Mouse (Mus musculus) liver, embryonic 14 days (tissue): ENCODE measurements around the gene Aifm3. TPM values are rescaled to one million over a fixed set of nuclear protein-coding genes. Genes with fewer than 3 reads are reported as not detected.

Experiments
- polyA plus RNA-seq: library from polyadenylated mRNA; depleted of rRNA; stranded (reverse); fragments of >200 nt; gene quantifications from 2 replicates; pipeline ENCODE4 v1.2.3, GENCODE M21; 2012; rRNA removed

The Aifm3 gene
- 1.1 and 1.2 TPM in 2 replicates for polyA plus RNA-seq

DNA sequence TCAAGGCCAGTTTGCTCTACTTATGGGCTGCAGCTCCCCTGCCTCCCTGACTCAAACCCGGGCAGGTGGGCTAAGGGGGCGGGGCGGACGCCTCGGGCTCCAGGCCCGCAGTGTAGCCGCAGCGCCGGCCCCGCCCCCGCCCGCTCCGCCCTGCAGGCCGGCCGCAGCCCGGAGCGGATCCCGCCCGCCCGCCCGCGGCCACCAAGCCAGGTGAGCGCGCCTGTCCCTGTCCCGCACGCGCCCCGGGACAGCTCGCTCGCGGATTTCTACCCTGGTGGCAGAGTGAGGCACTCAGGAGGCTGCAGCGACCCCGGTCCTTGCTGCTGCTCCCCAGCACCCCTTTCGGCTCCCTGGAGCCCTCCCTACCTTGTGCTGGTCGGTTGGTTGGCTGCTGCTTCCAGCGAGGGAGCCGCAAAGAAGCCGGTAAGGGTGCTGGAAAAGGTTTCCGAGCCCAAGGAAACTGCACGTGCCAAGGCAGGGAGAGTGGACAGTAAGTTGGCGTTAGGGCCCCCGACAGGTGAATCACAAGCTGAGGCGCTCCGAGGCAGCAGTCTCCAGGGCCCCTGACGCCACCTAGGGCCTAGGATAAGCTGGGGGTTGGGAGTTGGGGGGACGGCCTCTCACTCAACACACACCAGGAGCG is at the start of gene Aifm3:
Aifm3 (plus strand) TSS at position 143 of the 643 bp plus-strand sequence.

DNA sequence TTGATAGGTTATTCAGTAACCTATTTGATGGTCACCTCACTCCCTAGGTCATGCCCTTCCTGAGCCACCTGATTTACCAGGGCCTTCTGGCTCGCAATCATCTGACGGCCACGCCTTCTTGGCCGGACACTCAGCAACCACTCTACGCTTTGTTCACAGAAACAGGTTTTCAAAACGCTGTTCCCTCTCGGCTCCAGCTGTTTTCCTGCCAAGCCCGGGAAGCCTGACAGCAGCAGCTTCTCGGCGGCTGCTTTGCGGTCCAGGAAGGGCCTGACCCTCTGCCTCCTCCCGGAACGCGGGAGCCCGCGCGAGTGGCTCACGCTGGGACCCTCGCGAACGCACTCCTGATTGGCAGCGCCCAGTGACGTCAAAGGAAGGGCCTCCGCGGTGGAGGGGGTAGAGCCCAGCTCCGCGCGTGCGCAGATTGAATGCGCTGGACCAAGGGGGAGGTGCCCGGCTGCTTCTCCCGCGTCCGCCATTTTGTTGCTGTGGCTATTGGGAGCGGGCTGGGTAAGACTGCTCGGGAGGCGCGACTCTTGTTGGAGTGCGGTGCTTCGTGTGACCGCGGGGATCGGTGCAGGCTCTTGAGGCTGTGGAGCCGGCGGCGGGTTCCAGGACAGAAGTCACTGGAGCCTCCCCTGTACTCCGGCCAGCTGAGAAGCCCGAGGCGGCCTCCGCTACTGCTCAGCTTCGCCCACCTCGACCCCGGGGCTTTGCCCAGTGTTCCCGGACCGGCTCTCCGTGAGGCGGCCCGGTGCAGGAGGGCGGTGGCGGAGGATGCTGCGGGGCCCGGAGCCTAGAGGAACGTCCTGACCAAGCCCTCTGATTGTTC is 37.7 kb upstream of the Aifm3 start, which contains the start of gene Crkl:
Crkl (plus strand) TSS at position 447 of the 832 bp plus-strand sequence.

DNA sequence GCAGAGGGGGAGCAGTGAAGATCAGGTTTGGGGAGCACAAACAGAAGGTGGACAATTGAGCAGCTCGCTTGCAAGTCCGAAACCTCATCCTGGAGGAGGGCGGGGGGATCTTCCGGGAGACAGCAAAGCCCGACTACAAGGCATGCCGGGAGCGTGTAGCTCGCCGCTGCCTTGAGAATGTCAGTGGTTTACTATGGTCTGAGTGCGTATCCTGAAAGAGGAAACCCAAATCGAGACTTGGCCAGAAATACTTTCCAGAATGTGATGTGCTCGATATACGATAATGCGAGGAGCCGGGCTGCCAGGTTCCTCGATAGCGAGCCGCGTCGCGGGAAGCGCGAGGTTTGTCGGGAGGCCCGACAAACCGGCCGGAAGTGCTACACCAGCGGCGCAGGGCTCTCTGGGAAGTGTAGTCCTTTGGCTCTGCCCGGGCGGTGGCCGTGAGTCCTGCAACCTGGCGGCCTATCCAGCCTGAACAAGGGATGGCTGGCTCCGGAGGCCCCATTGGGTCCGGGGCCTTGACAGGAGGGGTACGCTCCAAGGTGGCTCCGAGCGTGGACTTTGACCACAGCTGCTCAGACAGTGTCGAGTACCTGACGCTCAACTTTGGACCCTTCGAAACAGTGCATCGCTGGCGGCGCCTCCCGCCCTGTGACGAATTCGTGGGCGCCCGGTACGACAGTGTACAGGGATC is 19.3 kb downstream of the Aifm3 start, which contains the start of gene Lztr1:
Lztr1 (plus strand) TSS at position 143 of the 694 bp plus-strand sequence.

DNA sequence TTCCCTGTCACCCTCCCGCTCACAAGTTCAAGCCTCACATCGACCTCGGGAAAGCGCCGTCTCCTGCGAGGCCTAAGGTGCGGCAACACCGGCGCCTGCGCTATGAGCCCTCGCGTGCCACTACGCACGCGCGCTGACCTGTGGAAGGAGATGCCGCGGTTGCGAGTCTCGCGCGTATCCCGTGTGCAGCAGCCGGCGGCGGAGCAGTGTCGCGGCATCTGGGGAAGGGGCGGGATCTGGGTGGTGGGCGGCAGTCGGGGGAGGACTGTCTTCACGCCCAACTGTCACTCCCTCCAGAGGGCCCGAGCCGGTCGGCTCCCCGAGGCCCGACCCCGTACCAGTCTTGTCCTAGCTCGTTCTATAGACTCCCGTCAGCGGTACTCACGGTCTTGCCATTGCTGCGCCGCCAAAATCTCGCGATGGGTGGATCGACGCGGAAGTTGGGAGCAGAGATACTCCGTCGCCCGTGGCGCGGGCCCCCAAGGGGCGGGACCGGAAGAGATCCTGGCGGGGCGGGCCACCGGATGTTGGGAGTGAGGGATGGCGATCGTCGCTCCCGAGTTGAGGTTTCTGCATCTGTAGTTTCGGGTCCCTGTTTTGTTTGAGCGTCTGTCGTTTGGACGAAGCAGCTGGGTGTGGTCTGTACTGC is 41.4 kb downstream of the Aifm3 start, which contains the start of gene Thap7:
Thap7 (minus strand) TSS at position 497 of the 649 bp plus-strand sequence.

Other genes with a start within 250 kb of the Aifm3 start
- 3.9 and 4.2 TPM in 2 replicates for gene Tmem191c, start 213.5 kb upstream of the Aifm3 start, polyA plus RNA-seq
- 102 and 121 TPM in 2 replicates for gene Serpind1, start 158.2 kb upstream of the Aifm3 start, polyA plus RNA-seq
- gene Snap29, start 83.6 kb upstream of the Aifm3 start, polyA plus RNA-seq, result 4.0 and 5.1 TPM in 2 replicates
- 17.6 and 18.6 TPM in 2 replicates for gene Pi4ka, start 83.3 kb upstream of the Aifm3 start, polyA plus RNA-seq
- gene Crkl, start 37.6 kb upstream of the Aifm3 start, polyA plus RNA-seq, result 7.6 and 9.3 TPM in 2 replicates
- 27.5 and 30.4 TPM in 2 replicates for gene Lztr1, start 19.1 kb downstream of the Aifm3 start, polyA plus RNA-seq
- 18.2 and 20.8 TPM in 2 replicates for gene Thap7, start 41.5 kb downstream of the Aifm3 start, polyA plus RNA-seq
- gene Lrrc74b, start 71.6 kb downstream of the Aifm3 start, polyA plus RNA-seq, result 0.05 TPM in 1 of 2 replicates, not detected in the other
- 0.05 and 0.06 TPM in 2 replicates for gene P2rx6, start 72.3 kb downstream of the Aifm3 start, polyA plus RNA-seq
- gene Slc7a4, start 93.6 kb downstream of the Aifm3 start, polyA plus RNA-seq, result 0.93 and 1.2 TPM in 2 replicates
- 25.6 and 30.4 TPM in 2 replicates for gene Smpd4, start 129.7 kb downstream of the Aifm3 start, polyA plus RNA-seq
- gene Ccdc74a, start 156.9 kb downstream of the Aifm3 start, polyA plus RNA-seq, result 1.7 and 2.2 TPM in 2 replicates
- gene Med15, start 243.3 kb downstream of the Aifm3 start, polyA plus RNA-seq, result 15.1 and 18.3 TPM in 2 replicates